Comparison of ENCODE assay signal across 22 mouse cellular contexts in genomic region chr16:90191289-90191688, GRCm38 (mm10). TPM values are rescaled to one million over a fixed set of nuclear protein-coding genes. Genes with fewer than 3 reads are reported as not detected.
A peak's percentile ranks its signal among the peaks of the same experiment; 100 is the strongest.
DNase-seq lines count a peak whose midpoint lies in the region; ATAC-seq and TF ChIP-seq lines count a peak whose summit lies in the region.
"Had no signal": no experiment of that assay in that cellular context is flagged by ENCODE, and none has a peak within 500 bp of the region (broad histone marks: within the 10 kb centered on the region; RNA-seq: fewer than 3 reads in every experiment).

No protein-coding gene starts in this region.

- no peak for TF ChIP-seq EP300 in liver, embryonic 14.5 days (IDR thresholded peaks at IDR 0.05; ENCODE audit: low read depth)

- TF ChIP-seq CTCF in liver, embryonic 14.5 days (IDR thresholded peaks at IDR 0.05; ENCODE audit: low read depth), result no peak

- H3K4me2 ChIP-seq in liver, embryonic 14.5 days (ENCODE audit: low read depth), result no peak overlapping the region
- H3K4me2 ChIP-seq in liver, embryonic 11.5 days, result no peak overlapping the region
- no peak overlapping the region for H3K4me2 ChIP-seq in midbrain, embryonic 11.5 days
- H3K4me2 ChIP-seq in midbrain, embryonic 14.5 days (ENCODE audit: low read length), result no peak overlapping the region
- H3K4me2 ChIP-seq: embryonic facial prominence, embryonic 13.5 days; embryonic facial prominence, embryonic 15.5 days; forebrain, embryonic 12.5 days had no signal

- ATAC-seq in liver, embryonic 14.5 days (ENCODE audit: insufficient read depth), result 0 out of 2 replicates have a peak, but pooled peaks have one; percentile 12
- no peak for ATAC-seq in liver, embryonic 11.5 days (replicated peaks; ENCODE audit: low FRiP score)
- no peak for ATAC-seq in midbrain, embryonic 11.5 days (ENCODE audit: low FRiP score)
- no peak for ATAC-seq in midbrain, embryonic 14.5 days (ENCODE audit: low FRiP score, low TSS enrichment)
- ATAC-seq: forebrain, embryonic 14.5 days; forebrain, embryonic 16.5 days had no signal

- H3K27me3 ChIP-seq in liver, embryonic 14.5 days (ENCODE audit: control insufficient read depth, insufficient read depth, low read length), result no peaks in the 10 kb centered on the region
- H3K27me3 ChIP-seq in liver, embryonic 11.5 days (replicated peaks; ENCODE audit: control insufficient read depth, insufficient read depth, low read length), result no peaks in the 10 kb centered on the region
- 0 out of 2 replicates have a peak, but pooled peaks cover 2% of the 10 kb centered on the region for H3K27me3 ChIP-seq in midbrain, embryonic 11.5 days (ENCODE audit: control insufficient read depth, insufficient read depth, low read length)
- no peaks in the 10 kb centered on the region for H3K27me3 ChIP-seq in midbrain, embryonic 14.5 days (ENCODE audit: control insufficient read depth, insufficient read depth, low read length)
- H3K27me3 ChIP-seq: embryonic facial prominence, embryonic 13.5 days; embryonic facial prominence, embryonic 15.5 days; forebrain, embryonic 12.5 days had no signal

- 68% methylated on average over 6 of the region's 6 CpGs for WGBS in liver, embryonic 14.5 days (ENCODE audit: insufficient replicate concordance)
- 73% methylated on average over 6 of the region's 6 CpGs for WGBS in liver, embryonic 11.5 days
- 79% methylated on average over 6 of the region's 6 CpGs for WGBS in midbrain, embryonic 11.5 days
- WGBS in midbrain, embryonic 14.5 days, result 75% methylated on average over 6 of the region's 6 CpGs

- H3K36me3 ChIP-seq in liver, embryonic 14.5 days (replicated peaks; ENCODE audit: control insufficient read depth, insufficient read depth, low read depth), result no peaks in the 10 kb centered on the region
- no peaks in the 10 kb centered on the region for H3K36me3 ChIP-seq in liver, embryonic 11.5 days (ENCODE audit: control insufficient read depth, insufficient read depth, low read length)
- no peaks in the 10 kb centered on the region for H3K36me3 ChIP-seq in midbrain, embryonic 11.5 days (ENCODE audit: control insufficient read depth, insufficient read depth, low read length)
- no peaks in the 10 kb centered on the region for H3K36me3 ChIP-seq in midbrain, embryonic 14.5 days (ENCODE audit: control insufficient read depth, insufficient read depth, low read length)
- H3K36me3 ChIP-seq: embryonic facial prominence, embryonic 13.5 days; embryonic facial prominence, embryonic 15.5 days; forebrain, embryonic 10.5 days; forebrain, embryonic 12.5 days had no signal

- no peak for DNase-seq in liver, embryonic 14.5 days (ENCODE audit: low read depth in 3 of 3, low spot score in 3 of 3)
- no peak for DNase-seq in liver, embryonic 11.5 days (ENCODE audit: low spot score)
- DNase-seq in midbrain, embryonic 11.5 days (ENCODE audit: low spot score, missing footprints), result peak; percentile 65
- no peak for DNase-seq in midbrain, embryonic 14.5 days
- no peak for DNase-seq in lung, adult 18-20 months
- DNase-seq: adrenal gland, adult 2 months; adrenal gland, postnatal 10 days; adrenal gland, postnatal 25 days; cerebellum, adult 11 months; cerebellum, adult 18-20 months; cerebellum, adult 8-10 months; cerebellum, adult 9-11 months; cerebellum, postnatal 14 days; cerebellum, postnatal 36 days; embryo, embryonic 11 days had no signal

- H3K9me3 ChIP-seq in liver, embryonic 14.5 days (ENCODE audit: control insufficient read depth, low read length), result no peaks in the 10 kb centered on the region
- H3K9me3 ChIP-seq in liver, embryonic 11.5 days (ENCODE audit: control insufficient read depth, low read length), result no peaks in the 10 kb centered on the region
- no peaks in the 10 kb centered on the region for H3K9me3 ChIP-seq in midbrain, embryonic 11.5 days (ENCODE audit: control insufficient read depth, low read length)
- H3K9me3 ChIP-seq in midbrain, embryonic 14.5 days (ENCODE audit: control insufficient read depth, low read length), result no peaks in the 10 kb centered on the region
- H3K9me3 ChIP-seq: embryonic facial prominence, embryonic 13.5 days; embryonic facial prominence, embryonic 15.5 days; forebrain, embryonic 10.5 days; forebrain, embryonic 12.5 days had no signal

- H3K4me1 ChIP-seq in liver, embryonic 14.5 days (replicated peaks; ENCODE audit: control insufficient read depth in 2 of 2, insufficient read depth in 2 of 2, low read length in 1 of 2), result peaks cover 0 to 15% of the 10 kb centered on the region in 2 experiments; a peak in 3 of 4 replicates
- H3K4me1 ChIP-seq in liver, embryonic 11.5 days (replicated peaks; ENCODE audit: control insufficient read depth, insufficient read depth, low read length), result peaks cover 10% of the 10 kb centered on the region
- H3K4me1 ChIP-seq in midbrain, embryonic 11.5 days (ENCODE audit: control insufficient read depth, insufficient read depth, low read length), result no peaks in the 10 kb centered on the region
- no peaks in the 10 kb centered on the region for H3K4me1 ChIP-seq in midbrain, embryonic 14.5 days (ENCODE audit: control insufficient read depth, insufficient read depth, low read length)
- H3K4me1 ChIP-seq: embryonic facial prominence, embryonic 15.5 days; forebrain, embryonic 12.5 days had no signal

- H3K4me3 ChIP-seq in liver, embryonic 14.5 days (ENCODE audit: insufficient read depth in 1 of 2, low read depth in 2 of 2, low read length in 2 of 2), result no peak overlapping the region
- H3K4me3 ChIP-seq in liver, embryonic 11.5 days (ENCODE audit: low read depth, low read length), result no peak overlapping the region
- H3K4me3 ChIP-seq in midbrain, embryonic 11.5 days (ENCODE audit: low read depth, low read length), result no peak overlapping the region
- no peak overlapping the region for H3K4me3 ChIP-seq in midbrain, embryonic 14.5 days (replicated peaks; ENCODE audit: low read depth, low read length)
- H3K4me3 ChIP-seq: embryonic facial prominence, embryonic 13.5 days; embryonic facial prominence, embryonic 15.5 days; erythroblast, embryonic 14.5 days; forebrain, embryonic 10.5 days; forebrain, embryonic 12.5 days had no signal

- H3K9ac ChIP-seq in liver, embryonic 14.5 days (replicated peaks), result no peak overlapping the region
- no peak overlapping the region for H3K9ac ChIP-seq in liver, embryonic 11.5 days (ENCODE audit: low read depth, low read length)
- no peak overlapping the region for H3K9ac ChIP-seq in midbrain, embryonic 11.5 days (ENCODE audit: low read length)
- H3K9ac ChIP-seq in midbrain, embryonic 14.5 days (replicated peaks; ENCODE audit: low read length), result no peak overlapping the region
- H3K9ac ChIP-seq: embryonic facial prominence, embryonic 13.5 days; embryonic facial prominence, embryonic 15.5 days; forebrain, embryonic 12.5 days had no signal

- no peak overlapping the region for H3K27ac ChIP-seq in liver, embryonic 14.5 days
- no peak overlapping the region for H3K27ac ChIP-seq in liver, embryonic 11.5 days (ENCODE audit: low read depth, low read length)
- no peak overlapping the region for H3K27ac ChIP-seq in midbrain, embryonic 11.5 days (ENCODE audit: low read depth, low read length)
- H3K27ac ChIP-seq in midbrain, embryonic 14.5 days (replicated peaks; ENCODE audit: low read depth, low read length), result no peak overlapping the region
- H3K27ac ChIP-seq: embryonic facial prominence, embryonic 13.5 days; embryonic facial prominence, embryonic 15.5 days; forebrain, embryonic 10.5 days; forebrain, embryonic 12.5 days had no signal

RNA-seq across cellular contexts. Expression of gene Sod1, which starts 29.3 kb away (rescaled TPM):
- polyA plus RNA-seq in liver, embryonic 14.5 days (2012; rRNA removed), result 623 and 753 TPM in 2 replicates
- polyA plus RNA-seq in liver, embryonic 14.5 days (2014; fragmentation: Nextera tagmentation; extraction: Ambion mirVana), result 1,393 and 1,455 TPM in 2 replicates
- polyA plus RNA-seq in liver, embryonic 11.5 days (2014; fragmentation: Nextera tagmentation; extraction: Ambion mirVana), result 1,899 and 2,008 TPM in 2 replicates
- polyA plus RNA-seq in midbrain, embryonic 11.5 days (2014; fragmentation: Nextera tagmentation; extraction: Ambion mirVana), result 1,019 and 1,097 TPM in 2 replicates
- polyA plus RNA-seq in midbrain, embryonic 14.5 days (2014; fragmentation: Nextera tagmentation; extraction: Ambion mirVana), result 866 and 988 TPM in 2 replicates

RNA-seq across cellular contexts. Expression of gene Tiam1, which starts 47.7 kb away (rescaled TPM):
- polyA plus RNA-seq in liver, embryonic 14.5 days (2012; rRNA removed), result 1.0 and 1.6 TPM in 2 replicates
- 4.2 and 6.0 TPM in 2 replicates for polyA plus RNA-seq in liver, embryonic 14.5 days (2014; fragmentation: Nextera tagmentation; extraction: Ambion mirVana)
- 10.7 and 17.2 TPM in 2 replicates for polyA plus RNA-seq in liver, embryonic 11.5 days (2014; fragmentation: Nextera tagmentation; extraction: Ambion mirVana)
- polyA plus RNA-seq in midbrain, embryonic 11.5 days (2014; fragmentation: Nextera tagmentation; extraction: Ambion mirVana), result 14.2 and 16.9 TPM in 2 replicates
- polyA plus RNA-seq in midbrain, embryonic 14.5 days (2014; fragmentation: Nextera tagmentation; extraction: Ambion mirVana), result 34.6 and 40.0 TPM in 2 replicates
